ENCODE assay signal across 24 mouse cellular contexts in genomic region chr4:127134687-127135086, GRCm38 (mm10). TPM values are rescaled to one million over a fixed set of nuclear protein-coding genes. Genes with fewer than 3 reads are reported as not detected.
"Had no signal": no experiment of that assay in that cellular context is flagged by ENCODE, and none has a peak within 500 bp of the region (broad histone marks: within the 10 kb centered on the region; RNA-seq: fewer than 3 reads in every experiment).

No protein-coding gene starts in this region.

- H3K27me3 ChIP-seq: liver, embryonic 13.5 days; neural tube, embryonic 13.5 days had no signal

- H3K36me3 ChIP-seq: liver, embryonic 13.5 days; neural tube, embryonic 13.5 days had no signal

- H3K27ac ChIP-seq: left cerebral cortex, adult 2 months; liver, embryonic 13.5 days; neural tube, embryonic 13.5 days; stomach, postnatal 0 days had no signal

- H3K9ac ChIP-seq: liver, embryonic 13.5 days; neural tube, embryonic 13.5 days had no signal

- ATAC-seq: intestine, embryonic 16.5 days had no signal

- H3K4me3 ChIP-seq: left cerebral cortex, adult 2 months; liver, embryonic 13.5 days; myocyte; neural tube, embryonic 13.5 days had no signal

- H3K4me1 ChIP-seq: liver, embryonic 13.5 days; neural tube, embryonic 13.5 days had no signal

- H3K9me3 ChIP-seq: liver, embryonic 13.5 days; neural tube, embryonic 13.5 days had no signal

- H3K4me2 ChIP-seq: liver, embryonic 13.5 days; midbrain, embryonic 11.5 days; neural tube, embryonic 13.5 days had no signal

- DNase-seq: kidney, adult 18-20 months; kidney, postnatal 10 days; kidney, postnatal 36 days; liver, embryonic 13.5 days; lung, adult 2 months; lung, postnatal 14 days; lung, postnatal 4 days; midbrain, embryonic 14.5 days; right cerebral cortex, adult 18-20 months; right cerebral cortex, postnatal 14 days; right cerebral cortex, postnatal 4 days; thymus, adult 2 months; thymus, postnatal 14 days; thymus, postnatal 4 days had no signal

RNA-seq across cellular contexts. Expression of gene Dlgap3, which starts 34.3 kb away (rescaled TPM):
- total RNA-seq: liver, adult 2 months; megakaryocyte progenitor cell, adult 5-6 weeks; megakaryocyte-erythroid progenitor cell, adult 5-6 weeks; monocyte, adult 5-6 weeks had no signal
- polyA plus RNA-seq: myocyte had no signal

RNA-seq across cellular contexts. Expression of gene Zmym6, which starts 57.5 kb away (rescaled TPM):
- polyA plus RNA-seq: myocyte had no signal
